Mouse (Mus musculus) forebrain, embryonic 11.5 days (tissue): ENCODE results near the gene Arhgap5. TPM values are rescaled to one million over a fixed set of nuclear protein-coding genes. Genes with fewer than 3 reads are reported as not detected.

Experiments used
- ATAC-seq: fragments of 200-750 bp; cut with Nextera tagmentation; replicated peaks from 2 replicates; pipeline ENCODE4 v1.8.0; 2017; ENCODE audit warnings: moderate TSS enrichment; ENCODE audit not compliant: low FRiP score
- DNase-seq: peaks from one replicate; pipeline ENCODE4 v3.0.0-alpha.2; 2017; ENCODE audit warnings: low spot score
- H3K27ac ChIP-seq: fragments of 300-500 bp; sonication (generic); 2 replicates; pipeline ENCODE4 v1.5.1; 2014; ENCODE audit warnings: low read depth, low read length
- H3K27me3 ChIP-seq: fragments of 300-500 bp; sonication (generic); 2 replicates; pipeline ENCODE4 v1.6.1; 2014; ENCODE audit warnings: mild to moderate bottlenecking, low read length, mixed read lengths; ENCODE audit not compliant: control insufficient read depth, insufficient read depth
- H3K36me3 ChIP-seq: fragments of 300-500 bp; sonication (generic); 2 replicates; pipeline ENCODE4 v1.6.1; 2014; ENCODE audit warnings: mild to moderate bottlenecking, low read length, moderate library complexity, mixed read lengths; ENCODE audit not compliant: control insufficient read depth, insufficient read depth
- H3K4me1 ChIP-seq: fragments of 300-500 bp; sonication (generic); replicated peaks from 2 replicates; pipeline ENCODE4 v1.6.1; 2014; ENCODE audit warnings: low read length, mixed read lengths; ENCODE audit not compliant: control insufficient read depth, insufficient read depth
- H3K4me2 ChIP-seq: fragments of 300-500 bp; sonication (generic); 2 replicates; pipeline ENCODE4 v1.6.1; 2014; ENCODE audit warnings: low read depth, mild to moderate bottlenecking, low read length, moderate library complexity, mixed read lengths; ENCODE audit not compliant: severe bottlenecking
- H3K4me3 ChIP-seq: fragments of 300-500 bp; sonication (generic); 2 replicates; pipeline ENCODE4 v1.5.1; 2014; ENCODE audit warnings: low read depth, low read length
- H3K9ac ChIP-seq: fragments of 300-500 bp; sonication (generic); 2 replicates; pipeline ENCODE4 v1.6.1; 2014; ENCODE audit warnings: low read length
- H3K9me3 ChIP-seq: fragments of 300-500 bp; sonication (generic); 2 replicates; pipeline ENCODE4 v1.6.1; 2016; ENCODE audit warnings: low read length, mixed read lengths; ENCODE audit not compliant: control insufficient read depth
- WGBS: fragments of 180-500 bp; shearing (Covaris S2); extraction: QIAGEN DNeasy Blood & Tissue Kit; methylation state at CpG from one replicate; pipeline ENCODE4 v1.1.7; 2014; 5-methylcytosine and 5-hydroxymethylcytosine counted together
- polyA plus RNA-seq: library from polyadenylated mRNA; unstranded; fragments of >200 nt; fragmentation: Nextera tagmentation; extraction: Ambion mirVana; gene quantifications from 2 replicates; pipeline ENCODE4 v1.2.1, GENCODE M21; 2014

Arhgap5 gene
- polyA plus RNA-seq, 1 experiment from 2014 or later: 71.6 TPM

DNA sequence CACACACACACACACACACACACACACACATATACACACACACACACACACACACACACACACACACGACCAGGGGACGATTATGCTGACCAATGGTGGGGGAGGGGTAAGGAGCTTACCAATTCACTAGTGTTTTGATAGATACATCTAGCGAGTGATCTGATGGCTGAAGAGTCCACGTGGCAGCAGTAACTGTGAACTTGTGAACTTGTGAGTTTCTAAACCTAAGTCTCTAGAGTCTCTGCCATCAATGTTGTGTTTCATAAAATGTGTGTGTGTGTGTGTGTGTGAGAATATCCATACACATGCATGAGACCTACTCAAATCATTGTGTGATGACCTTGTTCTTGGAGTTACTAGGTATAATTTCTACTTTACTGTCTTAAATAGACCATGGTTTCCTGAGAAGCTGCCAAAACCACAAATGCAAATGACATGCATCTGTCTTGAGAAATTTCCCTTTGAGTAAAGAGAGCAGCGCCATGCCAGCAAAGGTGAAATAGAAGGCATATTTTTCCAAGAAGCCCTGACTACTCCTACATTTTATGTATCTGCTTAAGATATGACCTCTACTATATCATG lies 21.7 kb upstream of the Arhgap5 start:
- H3K9ac ChIP-seq: no peak overlapping the region
- ATAC-seq (no peak), DNase-seq (no peak)
- H3K36me3 ChIP-seq: no peaks in the 10 kb centered on the region
- H3K4me3 ChIP-seq: no peak overlapping the region
- H3K4me2 ChIP-seq: no peak overlapping the region
- H3K4me1 ChIP-seq: no peaks in the 10 kb centered on the region
- H3K9me3 ChIP-seq: no peaks in the 10 kb centered on the region
- no peak overlapping the region for H3K27ac ChIP-seq
- H3K27me3 ChIP-seq: no peaks in the 10 kb centered on the region
- WGBS: 89% methylated on average over 5 of the region's 5 CpGs

DNA sequence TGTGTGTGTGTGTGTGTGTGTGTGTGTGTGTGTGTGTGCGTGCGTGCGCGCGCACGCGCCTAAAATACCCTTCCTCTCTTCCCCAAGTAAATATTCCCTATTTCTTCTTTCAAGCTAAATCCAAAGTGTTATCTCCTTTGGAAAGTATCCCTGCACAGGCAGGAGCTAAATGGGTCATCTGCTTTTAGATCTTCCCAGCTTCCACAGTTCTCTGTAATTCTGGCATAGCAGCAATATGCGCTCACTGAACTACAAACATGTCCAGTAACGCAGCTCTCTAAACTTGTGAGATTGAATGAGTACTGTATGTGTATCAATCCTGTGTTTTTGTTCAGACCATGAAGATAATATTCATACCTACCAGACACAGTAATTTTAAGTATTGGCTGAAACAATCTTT lies 20.6 kb upstream of the Arhgap5 start:
- WGBS: 99% methylated on average over 9 of the region's 9 CpGs
- ATAC-seq: no peak

DNA sequence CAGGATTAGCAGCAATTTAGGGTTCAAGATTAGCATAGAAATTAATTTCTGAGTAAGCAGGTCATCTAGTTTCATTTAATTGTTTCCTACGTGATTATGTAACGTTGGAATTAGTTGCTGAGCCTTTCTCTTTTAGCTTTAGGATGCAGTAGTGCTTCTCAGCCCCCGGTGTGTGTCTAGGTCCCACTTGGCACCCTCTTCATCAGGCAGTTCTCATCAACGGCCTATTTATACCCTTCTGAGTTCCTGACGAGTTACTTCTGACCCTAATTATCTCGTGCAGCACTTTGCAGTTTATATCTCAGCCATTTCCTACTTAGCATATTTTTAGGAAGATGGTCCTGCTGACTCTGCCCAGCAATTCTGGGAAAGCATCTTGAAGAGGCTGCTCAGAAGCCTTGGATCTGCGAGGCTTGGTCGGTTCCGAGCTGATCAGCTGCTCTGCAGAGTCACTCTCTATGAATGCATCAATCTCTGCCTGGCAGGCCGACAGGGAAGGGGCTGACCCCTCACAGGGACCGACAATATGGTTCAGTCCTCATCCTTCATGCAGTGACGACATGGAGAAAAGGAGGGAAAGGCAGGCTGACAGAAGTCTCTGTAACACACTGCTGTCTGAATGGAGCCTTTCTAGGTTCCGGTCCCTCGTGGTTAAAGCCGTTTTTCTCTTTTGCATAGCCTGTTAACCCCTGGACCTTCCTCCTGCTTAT lies 15.4 kb upstream of the Arhgap5 start:
- 48% methylated on average over 15 of the region's 15 CpGs for WGBS
- DNase-seq: no peak
- Histone ChIP-seq H3K4me2 (no peak overlapping the region), H3K9ac (no peak overlapping the region), H3K4me1 (no peaks in the 10 kb centered on the region; the same call in 1 of the 2 replicates), H3K4me3 (no peak overlapping the region), H3K27ac (no peak overlapping the region), H3K36me3 (no peaks in the 10 kb centered on the region), H3K27me3 (no peaks in the 10 kb centered on the region), H3K9me3 (no peaks in the 10 kb centered on the region)
- no peak for ATAC-seq

More for the DNA sequence above, 20.6 kb upstream of the Arhgap5 start:
- Histone ChIP-seq H3K4me2 (no peak overlapping the region), H3K9ac (no peak overlapping the region), H3K27me3 (no peaks in the 10 kb centered on the region), H3K9me3 (no peaks in the 10 kb centered on the region), H3K4me3 (no peak overlapping the region), H3K4me1 (no peaks in the 10 kb centered on the region), H3K36me3 (no peaks in the 10 kb centered on the region), H3K27ac (no peak overlapping the region)
- no peak for DNase-seq

DNA sequence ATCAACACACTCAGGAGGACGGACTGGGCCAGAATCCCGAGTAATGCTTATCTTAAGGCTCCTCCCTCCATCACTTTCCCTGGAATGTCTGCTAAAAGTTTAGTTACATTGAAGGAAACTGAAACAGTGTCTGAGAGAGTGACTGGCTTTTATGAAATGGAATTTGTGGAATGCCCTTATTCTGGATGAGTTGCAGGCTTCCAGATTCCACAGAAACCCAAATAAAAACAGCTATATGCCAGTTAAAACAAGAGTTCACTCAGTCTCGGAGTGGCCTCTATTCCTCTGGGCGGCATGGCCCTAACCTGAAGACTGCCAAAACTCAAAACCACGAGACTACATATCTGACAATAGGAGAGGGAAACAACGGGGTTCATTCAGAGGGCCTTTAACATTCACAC lies 10.5 kb upstream of the Arhgap5 start:
- H3K36me3 ChIP-seq: no peaks in the 10 kb centered on the region
- DNase-seq (no peak), ATAC-seq (no peak)
- no peak overlapping the region for H3K27ac ChIP-seq
- H3K27me3 ChIP-seq: no peaks in the 10 kb centered on the region
- no peak overlapping the region for H3K9ac ChIP-seq
- H3K9me3 ChIP-seq: no peaks in the 10 kb centered on the region
- H3K4me1 ChIP-seq: no peaks in the 10 kb centered on the region; the same call in 1 of the 2 replicates
- H3K4me3 ChIP-seq: no peak overlapping the region
- whole genome bisulfite sequencing: 70% methylated on average over 6 of the region's 6 CpGs
- no peak overlapping the region for H3K4me2 ChIP-seq

DNA sequence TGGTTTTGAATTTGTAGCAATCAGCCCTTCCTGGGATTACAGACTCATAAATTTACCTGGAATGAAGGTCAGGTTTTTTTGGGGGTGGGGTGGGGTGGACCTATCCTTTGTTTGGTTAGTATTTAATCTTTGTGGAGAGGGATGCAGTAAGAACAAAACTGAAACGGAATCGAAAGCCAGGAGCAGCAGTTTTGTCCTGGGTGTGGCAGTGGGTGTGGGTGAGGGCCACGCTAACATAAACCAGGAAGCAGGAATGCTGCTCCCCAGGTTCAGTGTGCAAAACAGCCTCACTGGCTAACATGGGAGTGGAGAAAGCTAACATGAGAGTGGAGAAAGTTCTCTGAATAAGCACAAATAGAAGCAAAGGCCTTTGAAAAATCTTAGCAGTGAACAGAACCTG lies 6.6 kb upstream of the Arhgap5 start:
- Histone ChIP-seq H3K4me3 (no peak overlapping the region), H3K27me3 (no peaks in the 10 kb centered on the region), H3K9me3 (no peaks in the 10 kb centered on the region), H3K9ac (no peak overlapping the region), H3K4me1 (no peaks in the 10 kb centered on the region; the same call in 1 of the 2 replicates), H3K36me3 (no peaks in the 10 kb centered on the region), H3K27ac (no peak overlapping the region), H3K4me2 (no peak overlapping the region)
- ATAC-seq (no peak), DNase-seq (no peak)
- 89% methylated on average over 3 of the region's 3 CpGs for WGBS

DNA sequence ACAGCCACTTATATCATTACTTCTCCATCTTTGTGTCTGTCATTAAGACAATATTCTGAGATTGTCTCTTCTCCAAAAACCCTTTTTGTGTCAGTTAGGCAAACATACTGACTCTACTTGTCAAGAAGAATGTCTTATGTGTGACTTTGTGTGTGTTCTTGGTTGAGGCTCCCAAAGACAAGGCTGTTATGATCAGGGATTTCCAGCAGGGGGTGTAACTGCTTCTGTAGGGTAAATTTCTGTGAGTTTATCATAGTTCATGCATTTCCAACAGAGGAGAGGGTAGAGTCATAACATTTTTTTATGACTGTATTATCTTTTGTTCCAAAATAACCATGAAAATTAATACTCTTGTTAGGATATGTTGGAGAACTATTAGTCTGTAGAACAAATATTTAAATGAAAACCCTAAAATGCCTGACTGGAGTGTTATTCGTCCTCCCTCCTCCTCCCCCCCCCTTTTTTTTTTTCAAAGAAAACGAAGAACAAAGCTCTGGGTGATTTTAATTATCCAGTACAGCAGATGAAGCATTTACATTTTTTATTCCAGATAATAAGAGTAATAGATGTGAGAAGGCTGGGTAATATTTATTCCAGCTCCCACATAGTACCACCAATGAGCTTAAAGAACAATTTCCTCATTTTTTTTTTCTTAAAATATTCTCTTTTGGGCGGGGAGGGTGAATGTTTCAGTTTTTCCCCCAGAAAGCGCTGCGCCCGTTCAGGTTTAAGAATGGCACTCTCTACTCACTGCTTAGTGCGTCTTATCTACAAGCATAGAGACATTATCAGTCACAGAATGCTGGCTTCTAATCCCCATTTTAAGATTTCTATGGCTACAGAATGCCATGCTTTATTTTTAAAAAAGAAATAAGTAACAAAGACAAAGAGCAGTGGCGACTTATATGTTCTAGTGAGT lies 2.6 kb upstream of the Arhgap5 start:
- H3K9ac ChIP-seq: no peak overlapping the region
- DNase-seq: no peak

DNA sequence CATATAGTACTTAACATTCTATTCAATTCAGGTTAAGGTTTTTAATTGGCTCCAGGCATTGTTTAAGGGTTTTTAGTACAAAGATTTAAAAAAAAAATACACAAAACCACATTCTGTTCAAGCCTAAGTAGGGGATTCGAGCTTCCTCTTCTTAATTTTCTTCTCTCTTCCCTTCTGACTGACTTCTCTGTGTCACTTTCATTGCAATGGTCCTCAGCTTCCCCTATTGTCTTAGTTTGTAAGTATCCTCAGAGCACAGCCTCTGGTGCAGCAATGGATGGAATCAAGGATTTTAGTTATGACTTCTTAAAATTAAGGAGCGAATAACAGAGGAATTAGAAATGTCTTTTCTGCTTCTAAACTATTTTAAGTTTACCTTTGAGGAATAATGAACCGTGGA lies 1.6 kb upstream of the Arhgap5 start:
- Histone ChIP-seq H3K4me1 (peaks cover 2% of the 10 kb centered on the region; the same call in 1 of the 2 replicates), H3K36me3 (no peaks in the 10 kb centered on the region), H3K9ac (no peak overlapping the region), H3K4me2 (no peak overlapping the region; the same call in 1 of the 2 replicates), H3K27me3 (no peaks in the 10 kb centered on the region), H3K4me3 (no peak overlapping the region), H3K27ac (no peak overlapping the region), H3K9me3 (no peaks in the 10 kb centered on the region)
- whole genome bisulfite sequencing: 59% methylated on average over 3 of the region's 3 CpGs
- no peak for ATAC-seq
- DNase-seq: no peak

More for the DNA sequence above, 2.6 kb upstream of the Arhgap5 start:
- H3K36me3 ChIP-seq: no peaks in the 10 kb centered on the region
- H3K4me1 ChIP-seq: peaks cover 2% of the 10 kb centered on the region; the same call in 1 of the 2 replicates
- ATAC-seq: no peak
- H3K27ac ChIP-seq: no peak overlapping the region
- H3K4me3 ChIP-seq: no peak overlapping the region
- 75% methylated on average over 8 of the region's 8 CpGs for WGBS
- no peaks in the 10 kb centered on the region for H3K9me3 ChIP-seq
- H3K4me2 ChIP-seq: no peak overlapping the region
- H3K27me3 ChIP-seq: no peaks in the 10 kb centered on the region

DNA sequence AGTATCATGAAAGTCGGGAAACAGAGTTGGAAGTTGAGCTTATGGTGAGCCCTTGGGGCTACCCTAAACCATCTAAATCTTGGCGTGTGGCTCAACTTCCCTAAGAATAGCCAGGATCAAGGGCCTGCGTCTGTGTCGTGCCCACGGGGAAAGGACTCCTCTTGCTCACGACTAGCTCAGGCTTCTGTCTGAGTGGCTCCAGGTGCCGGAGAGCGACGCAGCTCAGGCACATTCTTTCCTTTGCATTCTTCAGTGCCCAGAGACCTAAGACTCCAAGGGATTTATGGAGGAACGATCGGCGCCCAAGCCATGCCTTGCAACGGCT lies 679 bp upstream of the Arhgap5 start:
- H3K9ac ChIP-seq: peak overlapping the region; percentile 72
- no peaks in the 10 kb centered on the region for H3K27me3 ChIP-seq
- DNase-seq (no peak), ATAC-seq (peak; percentile 55)
- no peaks in the 10 kb centered on the region for H3K9me3 ChIP-seq
- peak overlapping the region; percentile 77 for H3K4me2 ChIP-seq
- H3K36me3 ChIP-seq: no peaks in the 10 kb centered on the region
- peak overlapping the region; percentile 96 for H3K4me3 ChIP-seq
- peaks cover 2% of the 10 kb centered on the region; the same call in 1 of the 2 replicates for H3K4me1 ChIP-seq
- WGBS: under 1% methylated on average over 13 of the region's 13 CpGs
- H3K27ac ChIP-seq: peak overlapping the region; percentile 99
